Mouse (Mus musculus) liver, embryonic 14.5 days (tissue): ENCODE measurements at regions not wholly inside any gene's neighbourhood (a gene's known extent, or its start where the extent isn't known, plus 50 kb on each side); places are given as distances from the start of the nearest gene placed in this dataset.

ENCODE experiments used
- ATAC-seq: fragments of 200-750 bp; cut with Nextera tagmentation; 2 replicates; pipeline ENCODE4 v1.8.0; 2017; ENCODE audit warnings: moderate number of reproducible peaks, mild to moderate bottlenecking, moderate library complexity; ENCODE audit not compliant: insufficient read depth
- DNase-seq, 3 experiments: peaks; one replicate each; pipeline ENCODE4 v3.0.0-alpha.2; 2012 to 2013; ENCODE audit warnings: low read depth in 3 of 3, low spot score in 3 of 3
- H3K27ac ChIP-seq: fragments of 300-500 bp; sonication (generic); 2 replicates; pipeline ENCODE4 v1.5.1; 2014; ENCODE audit warnings: moderate library complexity, mild to moderate bottlenecking, control low read depth, inconsistent platforms
- H3K27me3 ChIP-seq: fragments of 300-500 bp; sonication (generic); 2 replicates; pipeline ENCODE4 v1.6.1; 2014; ENCODE audit warnings: mild to moderate bottlenecking, low read length, moderate library complexity; ENCODE audit not compliant: control insufficient read depth, insufficient read depth
- H3K36me3 ChIP-seq: fragments of 300-500 bp; sonication (generic); replicated peaks from 2 replicates; pipeline ENCODE4 v1.6.1; 2014; ENCODE audit warnings: low read depth; ENCODE audit not compliant: control insufficient read depth, insufficient read depth
- H3K4me1 ChIP-seq, 2 experiments: fragments of 200-500 bp in 1 of 2; fragments of 300-500 bp in 1 of 2; sonication (generic) in 1 of 2; replicated peaks; 2 replicates each; pipeline ENCODE4 v1.6.1; 2012 to 2014; ENCODE audit warnings: antibody characterized with exemption in 1 of 2, inconsistent platforms in 1 of 2, low read length in 1 of 2; ENCODE audit not compliant: control insufficient read depth in 2 of 2, insufficient read depth in 2 of 2
- H3K4me2 ChIP-seq: fragments of 300-500 bp; sonication (generic); 2 replicates; pipeline ENCODE4 v1.6.1; 2014; ENCODE audit warnings: low read depth, mild to moderate bottlenecking, control low read depth, moderate library complexity
- H3K4me3 ChIP-seq, 2 experiments: fragments of 200-500 bp in 1 of 2; fragments of 300-500 bp in 1 of 2; sonication (generic) in 1 of 2; 2 replicates each; pipeline ENCODE4 v1.5.1; 2012 to 2014; ENCODE audit warnings: low read depth in 2 of 2, low read length in 2 of 2, mild to moderate bottlenecking in 2 of 2, control low read depth in 1 of 2, inconsistent platforms in 1 of 2, moderate library complexity in 1 of 2; ENCODE audit not compliant: insufficient read depth in 1 of 2
- H3K9ac ChIP-seq: fragments of 300-500 bp; sonication (generic); replicated peaks from 2 replicates; pipeline ENCODE4 v1.6.1; 2014; ENCODE audit warnings: mild to moderate bottlenecking, control low read depth, moderate library complexity
- H3K9me3 ChIP-seq: fragments of 300-500 bp; sonication (generic); 2 replicates; pipeline ENCODE4 v1.6.1; 2016; ENCODE audit warnings: low read length, mixed read lengths; ENCODE audit not compliant: control insufficient read depth
- CTCF ChIP-seq: IDR thresholded peaks from 2 replicates; pipeline ENCODE4 v1.5.1; 2016; ENCODE audit warnings: antibody characterized with exemption, low read depth, control low read depth
- EP300 ChIP-seq: IDR thresholded peaks from 2 replicates; pipeline ENCODE4 v1.6.1; 2016; ENCODE audit warnings: antibody characterized with exemption, low read depth
- WGBS: fragments of 180-500 bp; shearing (Covaris S2); extraction: QIAGEN DNeasy Blood & Tissue Kit; methylation state at CpG from one replicate; pipeline ENCODE4 v1.1.7; 2014; ENCODE audit not compliant: insufficient replicate concordance; 5-methylcytosine and 5-hydroxymethylcytosine counted together

DNA sequence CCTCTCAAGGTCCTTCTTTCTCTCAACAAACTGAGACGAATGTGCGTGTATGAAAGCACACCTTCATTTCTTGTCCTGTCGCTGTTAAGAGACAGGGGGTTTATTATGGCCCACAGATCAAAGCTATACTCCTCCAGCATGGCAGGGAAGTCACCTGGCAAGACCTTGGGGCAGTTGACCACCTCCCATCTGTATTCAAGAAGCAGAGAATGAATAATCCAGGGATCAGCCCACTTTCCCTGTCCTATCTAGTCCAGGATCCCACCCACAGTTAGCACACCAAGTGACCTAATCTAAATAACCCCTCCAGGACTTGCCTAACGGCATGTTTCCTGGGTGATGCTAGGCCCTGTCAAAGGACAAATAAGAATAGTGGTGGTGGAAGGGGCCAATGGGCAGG is 269.9 kb downstream of the 1700009N14Rik start:
- Histone ChIP-seq H3K27ac (no peak overlapping the region), H3K9ac (no peak overlapping the region), H3K9me3 (no peaks in the 10 kb centered on the region), H3K4me1 (no peaks in the 10 kb centered on the region), H3K27me3 (no peaks in the 10 kb centered on the region), H3K4me3 (no peak overlapping the region), H3K4me2 (no peak overlapping the region), H3K36me3 (no peaks in the 10 kb centered on the region)
- WGBS, result 72% methylated on average over 4 of the region's 4 CpGs
- TF ChIP-seq CTCF, result no peak
- no peak for TF ChIP-seq EP300
- no peak for ATAC-seq
- no peak for DNase-seq

DNA sequence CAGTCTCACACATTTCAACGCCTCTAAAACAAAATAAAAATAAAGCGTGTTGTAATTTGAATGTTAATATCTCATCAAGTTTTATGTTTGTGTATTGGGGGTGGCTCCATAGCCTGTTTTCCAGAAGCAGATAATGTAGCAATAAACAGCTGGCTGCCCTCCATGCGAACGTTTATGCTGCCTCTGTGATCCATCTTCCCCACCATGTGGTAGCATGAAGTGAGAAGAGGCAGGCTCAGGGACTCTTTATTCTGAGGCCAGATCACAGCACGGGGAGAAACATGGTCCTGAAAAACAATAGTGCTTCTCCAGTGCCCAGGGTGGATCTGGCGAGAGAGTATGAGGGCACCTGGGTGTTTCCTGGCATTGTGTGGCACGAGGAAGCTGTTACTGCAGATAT is 271.4 kb downstream of the 1700009N14Rik start:
- Histone ChIP-seq H3K27ac (no peak overlapping the region), H3K4me3 (no peak overlapping the region), H3K9me3 (no peaks in the 10 kb centered on the region), H3K9ac (no peak overlapping the region), H3K4me1 (no peaks in the 10 kb centered on the region), H3K36me3 (no peaks in the 10 kb centered on the region), H3K27me3 (no peaks in the 10 kb centered on the region), H3K4me2 (no peak overlapping the region)
- ATAC-seq, result no peak
- no peak for DNase-seq
- WGBS, result 56% methylated on average over 7 of the region's 7 CpGs
- TF ChIP-seq EP300 (no peak), CTCF (no peak)

GRCm38 (mm10) chr4:39765586-39765985 is 315.5 kb downstream of the 1700009N14Rik start:
- DNase-seq (no peak), ATAC-seq (no peak)
- WGBS, result 68% methylated on average over 2 of the region's 2 CpGs
- no peaks in the 10 kb centered on the region for H3K27me3 ChIP-seq
- no peak overlapping the region for H3K9ac ChIP-seq
- TF ChIP-seq CTCF (no peak), EP300 (no peak)
- H3K4me2 ChIP-seq, result no peak overlapping the region
- H3K36me3 ChIP-seq, result no peaks in the 10 kb centered on the region
- no peak overlapping the region for H3K27ac ChIP-seq
- H3K4me1 ChIP-seq, result no peaks in the 10 kb centered on the region
- no peak overlapping the region for H3K4me3 ChIP-seq
- H3K9me3 ChIP-seq, result no peaks in the 10 kb centered on the region

GRCm38 (mm10) chr4:39791096-39791495 is 341.0 kb downstream of the 1700009N14Rik start:
- H3K9ac ChIP-seq, result no peak overlapping the region

GRCm38 (mm10) chr4:39809950-39810349 is 332.9 kb upstream of the Aco1 start:
- WGBS, result 43% methylated on average over 3 of the region's 3 CpGs
- H3K36me3 ChIP-seq, result no peaks in the 10 kb centered on the region
- TF ChIP-seq EP300 (no peak), CTCF (no peak)
- no peak overlapping the region for H3K4me3 ChIP-seq
- no peak overlapping the region for H3K27ac ChIP-seq
- no peak overlapping the region for H3K9ac ChIP-seq
- DNase-seq (no peak), ATAC-seq (no peak)
- no peaks in the 10 kb centered on the region for H3K4me1 ChIP-seq
- H3K9me3 ChIP-seq, result no peaks in the 10 kb centered on the region
- no peaks in the 10 kb centered on the region for H3K27me3 ChIP-seq
- no peak overlapping the region for H3K4me2 ChIP-seq

More at GRCm38 (mm10) chr4:39791096-39791495, 341.0 kb downstream of the 1700009N14Rik start:
- no peaks in the 10 kb centered on the region for H3K36me3 ChIP-seq
- H3K9me3 ChIP-seq, result no peaks in the 10 kb centered on the region
- H3K4me1 ChIP-seq, result no peaks in the 10 kb centered on the region
- no peaks in the 10 kb centered on the region for H3K27me3 ChIP-seq
- DNase-seq, result no peak
- no peak overlapping the region for H3K27ac ChIP-seq
- H3K4me2 ChIP-seq, result no peak overlapping the region
- no peak overlapping the region for H3K4me3 ChIP-seq
- TF ChIP-seq EP300 (no peak), CTCF (no peak)
- 60% methylated on average over 5 of the region's 5 CpGs for WGBS
- ATAC-seq, result no peak

- no peaks in the 10 kb centered on the region for H3K4me1 ChIP-seq
- WGBS, result 51% methylated on average over 4 of the region's 4 CpGs
- DNase-seq (no peak), ATAC-seq (no peak)
- no peak overlapping the region for H3K4me2 ChIP-seq
- H3K27ac ChIP-seq, result no peak overlapping the region
- no peak for TF ChIP-seq EP300
- no peak for TF ChIP-seq CTCF
- H3K27me3 ChIP-seq, result no peaks in the 10 kb centered on the region
- H3K9ac ChIP-seq, result no peak overlapping the region
- H3K4me3 ChIP-seq, result no peak overlapping the region
- H3K36me3 ChIP-seq, result no peaks in the 10 kb centered on the region
- no peaks in the 10 kb centered on the region for H3K9me3 ChIP-seq
These were observed 330.1 kb upstream of the Aco1 start for GRCm38 (mm10) chr4:39812766-39813165.
